Mouse (Mus musculus) CD4-positive naive resting alpha-beta T cell, adult 76 days (primary cell): ENCODE data around the gene Cdkn2d. TPM values are rescaled to one million over a fixed set of nuclear protein-coding genes. Genes with fewer than 3 reads are reported as not detected.

ENCODE experiments used
- total RNA-seq: library from RNA; stranded (reverse); gene quantifications from one replicate; pipeline ENCODE4 v1.2.4, GENCODE M21; 2023

Gene Cdkn2d
- 40.4 TPM for total RNA-seq

DNA sequence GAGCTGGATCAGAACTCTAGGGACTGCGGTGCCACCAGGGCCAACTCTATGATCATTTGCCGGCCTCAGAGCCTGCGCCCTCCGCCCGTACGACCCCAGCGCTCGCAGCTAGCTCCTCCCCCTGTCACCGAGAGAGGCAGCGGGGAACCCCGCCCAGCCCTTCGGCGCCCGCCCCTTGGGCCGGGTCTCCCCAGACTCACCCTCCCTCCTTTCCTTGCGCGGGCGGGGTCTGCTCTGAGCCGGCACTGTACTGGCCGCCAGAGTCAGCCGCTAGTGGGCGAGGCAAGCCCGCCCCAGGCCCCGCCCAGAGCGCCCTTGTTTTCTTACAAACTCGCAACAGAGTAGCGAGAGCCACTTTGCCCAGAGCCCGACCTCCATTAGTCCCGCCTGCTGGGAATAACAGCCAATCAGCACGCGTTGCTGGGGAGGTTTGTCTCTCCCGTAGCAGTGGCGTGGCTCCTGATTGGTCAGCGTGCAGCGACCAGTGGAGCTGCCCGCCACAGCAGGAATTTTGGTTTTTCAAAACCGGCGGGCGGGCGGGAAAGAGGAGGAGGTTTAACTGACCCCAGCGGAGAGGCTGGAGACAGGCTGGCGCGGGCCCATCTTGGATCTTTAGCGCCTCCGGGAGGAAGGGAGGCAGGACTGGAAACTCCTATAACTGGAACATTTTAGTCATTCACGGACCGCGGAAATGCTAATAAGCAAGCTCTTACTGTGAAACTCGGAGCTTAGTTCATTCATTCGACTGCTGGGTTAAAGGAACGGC lies at the start of gene Cdkn2d:
TSS of gene Cdkn2d (minus strand) at position 386 of the 766 bp plus-strand sequence.

DNA sequence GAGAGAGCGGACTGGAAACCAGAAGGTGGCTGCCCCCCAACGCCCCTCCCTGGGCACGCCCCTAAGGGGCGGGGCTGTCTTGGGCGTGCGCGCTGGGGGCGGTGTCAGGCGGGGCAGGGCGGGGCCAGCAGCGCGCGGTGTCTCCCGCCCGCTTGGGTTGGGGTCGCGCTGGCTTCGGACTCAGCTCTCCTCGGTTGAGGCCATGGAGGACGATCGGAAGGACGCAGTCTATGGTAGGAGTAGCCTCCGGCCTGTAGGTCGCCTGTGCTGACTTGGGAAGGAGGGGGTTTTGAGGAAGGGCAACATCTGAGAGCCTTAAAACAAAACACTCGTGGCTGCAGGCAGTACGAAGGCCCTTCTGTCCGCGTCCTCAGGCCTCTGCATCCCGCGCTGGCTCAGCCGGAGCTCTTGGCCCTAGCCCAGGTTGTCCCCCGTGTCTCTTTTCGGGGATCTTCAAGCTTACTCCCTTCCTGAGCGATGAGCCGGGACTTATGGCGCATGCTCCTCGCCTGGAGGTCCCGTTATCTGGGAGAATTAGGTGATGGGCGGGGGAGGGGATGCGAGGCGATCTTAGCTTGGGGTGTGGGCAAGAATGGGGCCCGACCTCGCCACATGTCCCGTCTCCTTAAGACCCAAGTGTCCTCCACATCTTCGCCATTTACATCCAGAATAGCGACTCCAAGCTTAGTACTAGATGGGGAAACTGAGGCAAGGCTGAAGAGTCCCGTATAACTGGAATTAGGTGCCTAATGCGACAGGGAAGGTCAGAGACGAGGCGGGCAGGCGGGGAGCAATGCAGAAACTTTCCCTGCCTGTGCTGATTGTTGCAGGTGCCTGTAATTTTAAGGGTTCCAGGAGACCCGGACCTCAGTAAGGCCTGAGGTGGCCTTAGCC lies 29.7 kb upstream of the Cdkn2d start, which contains the start of gene Slc44a2:
TSS of gene Slc44a2 (plus strand) at position 80 of the 894 bp plus-strand sequence.

DNA sequence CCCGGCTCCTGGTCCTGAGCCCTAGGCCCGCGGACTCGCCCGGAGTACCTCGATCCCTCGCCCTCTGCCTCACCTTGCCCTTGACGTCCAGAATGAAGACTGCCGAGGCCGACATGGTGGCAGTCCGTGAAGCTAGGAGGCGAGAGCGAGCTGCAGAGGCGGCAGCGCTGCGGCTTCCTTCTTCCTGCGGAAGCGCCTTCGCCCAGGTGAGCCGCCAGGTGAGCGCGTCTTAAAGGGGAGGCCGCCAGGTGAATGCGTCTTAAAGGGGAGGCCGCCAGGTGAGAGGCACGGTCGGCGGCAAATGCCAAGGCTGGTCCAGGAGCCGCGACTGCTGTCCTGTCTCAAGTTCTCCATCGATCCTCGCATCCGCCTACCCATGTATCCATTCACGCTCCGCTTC lies 20.9 kb upstream of the Cdkn2d start, which contains the start of gene Ap1m2:
TSS of gene Ap1m2 (minus strand) at position 204 of the 400 bp plus-strand sequence.

DNA sequence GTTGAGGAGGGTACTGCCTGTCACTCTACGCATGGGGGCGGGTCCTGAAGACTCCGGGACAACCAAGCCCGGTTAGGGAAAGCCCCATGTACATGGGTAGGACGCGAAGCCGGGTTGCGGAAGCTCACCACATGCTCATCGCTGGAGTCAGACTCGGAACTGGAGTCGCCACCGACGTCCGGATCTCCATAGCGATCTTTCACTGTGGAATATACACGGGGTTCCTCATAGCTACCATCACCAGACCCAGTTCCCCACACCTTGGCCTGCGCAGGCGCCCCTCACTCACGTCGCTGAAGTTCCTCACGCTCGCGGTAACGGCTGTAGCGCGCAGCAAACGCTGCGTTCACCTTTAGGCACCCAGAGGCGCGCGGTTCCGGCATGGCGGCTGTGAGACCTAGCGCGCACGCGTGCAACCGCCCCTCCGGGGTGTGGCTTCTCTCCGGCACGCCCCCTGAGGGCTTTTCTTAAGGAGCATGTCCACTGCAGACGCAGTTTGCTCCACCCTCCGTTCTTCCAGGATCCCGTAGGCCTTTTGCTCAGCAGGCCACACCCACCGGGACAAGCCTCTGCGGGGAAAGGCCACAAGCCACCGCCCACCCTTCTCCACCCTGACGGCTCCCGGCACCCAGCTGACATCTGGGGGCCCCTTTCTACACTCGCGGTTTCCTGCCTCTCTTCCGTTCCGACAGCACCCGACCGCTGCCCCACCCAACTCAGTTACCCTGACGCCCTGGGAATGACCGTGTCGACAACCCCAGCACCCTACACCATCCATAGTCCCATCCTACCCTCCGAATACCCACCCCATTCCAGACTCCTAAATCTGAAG lies 3.4 kb downstream of the Cdkn2d start, which contains the start of gene Kri1:
TSS of gene Kri1 (minus strand) at position 399 of the 832 bp plus-strand sequence.

DNA sequence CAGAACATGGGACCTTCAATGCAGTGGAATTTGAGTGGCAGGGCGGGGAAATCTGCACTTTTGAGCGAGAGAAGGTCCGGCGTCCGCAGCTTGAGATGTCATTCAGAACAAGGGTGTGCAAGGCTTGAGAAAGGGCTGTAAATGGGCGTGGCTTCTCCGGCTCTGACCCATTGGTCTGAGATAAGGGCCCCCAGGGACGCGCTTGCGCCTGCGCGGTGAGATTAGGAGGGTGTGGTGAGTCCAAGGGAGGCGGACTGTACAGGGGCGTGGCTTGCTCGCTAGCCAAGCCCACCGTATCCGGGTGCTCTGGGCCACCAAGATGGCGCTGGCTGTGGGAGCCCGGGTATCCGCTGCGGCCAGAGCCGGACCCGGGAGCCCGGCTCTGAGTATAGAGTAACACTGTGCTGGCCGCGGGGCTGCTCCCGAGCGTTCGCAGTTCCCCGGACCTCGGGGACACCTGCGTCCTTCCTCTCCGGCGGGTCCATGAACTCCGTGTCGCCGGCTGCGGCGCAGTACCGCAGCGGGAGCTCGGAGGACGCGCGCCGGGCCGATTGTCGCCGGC lies 26.1 kb downstream of the Cdkn2d start, which contains the start of gene Atg4d:
TSS of gene Atg4d (plus strand) at position 294 of the 562 bp plus-strand sequence.

DNA sequence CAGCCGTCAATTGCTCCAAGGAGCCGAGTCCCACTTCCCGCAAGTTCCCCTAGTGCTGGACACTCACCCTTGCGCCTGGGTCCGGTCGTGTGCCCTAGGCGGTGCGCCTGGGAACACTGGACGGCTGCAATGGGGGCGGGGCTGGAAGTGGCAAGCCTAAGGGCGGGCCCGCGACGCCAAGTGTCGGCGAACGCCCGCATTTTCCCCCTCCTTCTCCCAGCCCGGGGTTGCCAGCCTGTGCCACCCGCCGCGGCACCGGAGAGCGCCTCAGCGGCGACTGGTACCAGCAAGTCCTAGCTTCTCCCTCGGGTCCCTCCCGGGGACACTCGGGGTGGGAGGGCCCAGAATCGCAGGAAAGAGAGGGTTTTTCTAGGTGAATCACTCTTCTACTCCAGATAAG lies 42.9 kb downstream of the Cdkn2d start, which contains the start of gene S1pr5:
TSS of gene S1pr5 (minus strand) at position 118 of the 400 bp plus-strand sequence.

DNA sequence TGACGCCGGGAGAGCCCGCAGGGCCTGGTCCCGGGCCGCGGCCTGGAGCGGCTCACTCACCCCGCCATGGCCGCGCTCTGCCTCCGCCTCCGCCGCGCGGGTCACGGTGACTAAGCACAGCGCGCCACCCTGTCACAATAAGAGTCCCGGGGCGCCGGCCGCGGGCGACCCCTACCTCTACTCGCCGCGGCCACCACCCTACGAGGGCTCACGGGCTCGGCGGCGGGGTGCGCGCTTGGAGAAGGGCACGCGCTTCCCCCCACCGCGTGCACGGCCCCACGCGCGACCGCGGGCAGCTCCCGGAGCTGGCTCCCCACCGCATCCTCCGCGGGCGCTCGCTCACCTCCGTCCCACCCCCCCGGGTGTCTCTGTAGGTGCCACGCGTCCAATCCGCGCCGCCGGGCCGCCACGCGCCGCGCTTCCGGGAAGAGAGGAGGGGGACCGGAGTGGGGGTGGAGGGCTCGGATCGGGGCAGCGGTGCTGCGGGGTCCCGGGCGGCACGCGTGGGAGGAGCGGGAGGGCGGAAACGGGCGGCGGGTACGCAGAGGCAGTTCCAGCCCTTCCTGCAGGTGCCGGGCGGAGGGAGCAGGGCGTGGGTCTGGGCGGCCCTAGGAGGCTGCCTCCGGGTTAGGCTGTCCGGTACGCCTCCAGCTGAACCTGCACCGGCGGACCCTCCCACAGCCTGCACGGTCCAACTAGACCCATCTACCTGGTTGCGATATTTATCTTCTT lies 52.3 kb downstream of the Cdkn2d start, which contains the start of gene Keap1:
TSS of gene Keap1 (minus strand) at position 629 of the 732 bp plus-strand sequence.

Other genes with a start within 250 kb of the Cdkn2d start
- gene Zglp1, start 224.3 kb downstream of the Cdkn2d start, total RNA-seq = not detected
- gene Gm49373, start 218.3 kb downstream of the Cdkn2d start, total RNA-seq = 1.5 TPM
- 26.2 TPM for gene Fdx1l, start 217.8 kb downstream of the Cdkn2d start, total RNA-seq
- gene Gm38431, start 199.4 kb downstream of the Cdkn2d start, total RNA-seq = 13.0 TPM
- gene Raver1, start 199.4 kb downstream of the Cdkn2d start, total RNA-seq = 116 TPM
- gene Tyk2, start 160.2 kb downstream of the Cdkn2d start, total RNA-seq = 50.5 TPM
- 138 TPM for gene Cdc37, start 141.4 kb downstream of the Cdkn2d start, total RNA-seq
- gene Pde4a, start 125.7 kb downstream of the Cdkn2d start, total RNA-seq = 1.6 TPM
- 24.0 TPM for gene Keap1, start 52.0 kb downstream of the Cdkn2d start, total RNA-seq
- gene S1pr5, start 43.0 kb downstream of the Cdkn2d start, total RNA-seq = 0.29 TPM
- 52.4 TPM for gene Atg4d, start 26.1 kb downstream of the Cdkn2d start, total RNA-seq
- 136 TPM for gene Kri1, start 3.4 kb downstream of the Cdkn2d start, total RNA-seq
- 5.3 TPM for gene Ap1m2, start 20.9 kb upstream of the Cdkn2d start, total RNA-seq
- 330 TPM for gene Slc44a2, start 29.3 kb upstream of the Cdkn2d start, total RNA-seq
- gene Ilf3, start 76.5 kb upstream of the Cdkn2d start, total RNA-seq = 138 TPM
- 65.5 TPM for gene Qtrt1, start 120.4 kb upstream of the Cdkn2d start, total RNA-seq
- gene Dnm2, start 133.5 kb upstream of the Cdkn2d start, total RNA-seq = 360 TPM
- gene Tmed1, start 218.8 kb upstream of the Cdkn2d start, total RNA-seq = 0.64 TPM
- 62.5 TPM for gene AB124611, start 234.8 kb upstream of the Cdkn2d start, total RNA-seq